Mouse (Mus musculus): ENCODE measurements around the gene Dnmt3c. TPM values are rescaled to one million over a fixed set of nuclear protein-coding genes. Genes with fewer than 3 reads are reported as not detected.
"Not testable (repeated sequence)": the region's sequence is repeated elsewhere in the genome, so short reads cannot be mapped to it uniquely, and the experiment has no call there.

Dnmt3c gene
- total RNA-seq (2014; rRNA removed) (not detected in 2 replicates), polyA plus RNA-seq (2015; fragmentation: Nextera tagmentation; extraction: Ambion mirVana) (not detected in 2 replicates)

DNA sequence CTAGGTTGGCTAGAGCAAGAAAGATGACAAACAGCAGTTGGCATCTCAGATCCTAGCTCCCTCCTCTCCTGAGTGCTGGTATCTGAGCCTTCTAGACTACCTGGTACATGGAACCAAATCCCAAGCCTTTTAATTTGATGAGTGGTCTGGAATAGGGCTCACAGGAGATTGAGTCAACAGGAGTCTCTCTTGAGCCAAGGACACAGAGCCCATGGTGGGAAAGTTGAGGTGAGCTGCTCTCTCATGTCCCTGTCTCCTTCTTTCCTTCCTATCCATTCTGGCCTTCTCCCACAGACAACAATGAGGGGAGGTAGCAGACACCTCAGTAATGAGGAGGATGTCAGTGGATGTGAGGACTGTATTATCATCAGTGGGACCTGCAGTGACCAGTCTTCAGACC is at the start of gene Dnmt3c:
Gene Dnmt3c (plus strand): TSS at position 301 of the 400 bp plus-strand sequence.
- H3K4me1 ChIP-seq (ENCODE audit: insufficient read depth, low read length), result no peaks in the 10 kb centered on the region
- H3K36me3 ChIP-seq (ENCODE audit: insufficient read depth, low read length), result no peaks in the 10 kb centered on the region
- ATAC-seq (ENCODE audit: low FRiP score) (no peak), DNase-seq (ENCODE audit: low spot score) (no peak)
- H3K4me3 ChIP-seq (ENCODE audit: low read depth, low read length), result no peak within 1 kb of the TSS
- no peaks in the 10 kb centered on the region for H3K27me3 ChIP-seq (ENCODE audit: insufficient read depth, low read length)
- H3K9ac ChIP-seq (replicated peaks; ENCODE audit: low read length, poor library complexity, severe bottlenecking), result no peak within 1 kb of the TSS
- no peaks in the 10 kb centered on the region for H3K9me3 ChIP-seq (ENCODE audit: low read length)
- no peak for TF ChIP-seq CTCF (IDR thresholded peaks at IDR 0.05)
- H3K27ac ChIP-seq (ENCODE audit: low read depth, low read length), result no peak within 1 kb of the TSS
- H3K4me2 ChIP-seq (ENCODE audit: low read depth, low read length, poor library complexity, severe bottlenecking), result no peak within 1 kb of the TSS

DNA sequence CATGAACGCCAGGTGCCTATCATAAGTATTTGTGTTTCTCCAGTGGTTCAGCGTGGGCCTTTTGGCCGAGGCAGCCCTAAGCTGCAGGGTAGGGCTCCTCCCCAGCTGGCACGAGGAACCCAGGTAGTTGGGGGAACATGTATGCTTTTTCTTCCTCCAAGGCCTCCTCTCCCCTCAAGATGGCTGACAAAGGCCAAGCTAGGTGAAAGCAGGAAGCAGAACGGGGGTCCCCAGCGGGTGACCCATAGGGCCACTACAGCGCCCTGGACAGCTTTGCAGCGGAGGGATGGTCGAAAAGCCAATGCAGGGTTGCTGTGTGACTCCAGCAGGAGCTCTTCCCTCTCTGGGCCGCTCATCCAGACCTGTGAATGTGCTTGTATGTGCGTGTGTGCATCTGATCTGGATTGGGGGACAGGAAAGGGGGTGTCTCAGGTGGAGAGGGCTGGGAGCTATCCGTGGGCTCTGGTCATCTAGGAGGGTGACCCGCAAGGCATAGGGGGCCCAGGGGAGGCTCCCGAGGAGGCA is 47.6 kb upstream of the Dnmt3c start:
- TF ChIP-seq CTCF (IDR thresholded peaks at IDR 0.05), result no peak
- Histone ChIP-seq H3K36me3 (ENCODE audit: insufficient read depth, low read length) (no peaks in the 10 kb centered on the region), H3K27ac (ENCODE audit: low read depth, low read length) (no peak overlapping the region), H3K9ac (replicated peaks; ENCODE audit: low read length, poor library complexity, severe bottlenecking) (peak overlapping the region; percentile 84), H3K4me2 (ENCODE audit: low read depth, low read length, poor library complexity, severe bottlenecking) (peak overlapping the region; percentile 96), H3K4me3 (ENCODE audit: low read depth, low read length) (peak overlapping the region; percentile 74), H3K4me1 (ENCODE audit: insufficient read depth, low read length) (no peaks in the 10 kb centered on the region; the same call in 1 of the 2 replicates), H3K27me3 (ENCODE audit: insufficient read depth, low read length) (no peaks in the 10 kb centered on the region), H3K9me3 (ENCODE audit: low read length) (no peaks in the 10 kb centered on the region)
- 14% methylated on average over 14 of the region's 14 CpGs for WGBS
- DNase-seq (ENCODE audit: low spot score), result no peak
- no peak for ATAC-seq (ENCODE audit: low FRiP score)

DNA sequence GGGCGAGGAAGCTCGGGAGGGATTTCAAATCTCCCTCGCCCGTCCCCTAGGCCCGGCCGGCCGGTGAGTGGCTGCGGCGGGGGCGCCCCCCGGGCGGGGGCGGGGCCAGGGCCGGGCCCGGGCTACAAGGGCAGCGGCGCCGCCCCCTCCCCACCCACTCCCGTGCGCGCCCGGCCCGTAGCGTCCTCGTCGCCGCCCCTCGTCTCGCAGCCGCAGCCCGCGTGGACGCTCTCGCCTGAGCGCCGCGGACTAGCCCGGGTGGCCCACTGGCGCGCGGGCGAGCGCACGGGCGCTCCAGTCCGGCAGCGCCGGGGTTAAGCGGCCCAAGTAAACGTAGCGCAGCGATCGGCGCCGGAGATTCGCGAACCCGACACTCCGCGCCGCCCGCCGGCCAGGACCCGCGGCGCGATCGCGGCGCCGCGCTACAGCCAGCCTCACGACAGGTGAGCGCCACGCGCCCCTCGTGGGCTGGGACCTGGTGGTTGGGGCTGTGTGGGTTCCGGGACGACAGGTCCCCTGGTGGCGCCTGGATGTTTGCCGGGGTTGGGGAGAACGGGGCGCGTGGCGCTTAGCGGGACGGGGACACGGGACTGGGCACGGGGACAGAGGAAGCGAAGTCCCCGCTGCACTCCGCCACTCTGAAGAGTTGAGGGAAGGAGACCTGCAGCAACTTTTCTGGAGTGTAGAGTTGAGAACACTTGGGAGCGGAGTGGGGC is 47.0 kb upstream of the Dnmt3c start, which contains the start of gene Dnmt3b:
Gene Dnmt3b (plus strand): TSS at position 153 of the 716 bp plus-strand sequence.
- Histone ChIP-seq H3K27me3 (ENCODE audit: insufficient read depth, low read length) (no peaks in the 10 kb centered on the region), H3K9me3 (ENCODE audit: low read length) (no peaks in the 10 kb centered on the region), H3K4me1 (ENCODE audit: insufficient read depth, low read length) (no peaks in the 10 kb centered on the region; the same call in 1 of the 2 replicates), H3K4me3 (ENCODE audit: low read depth, low read length) (peak within 1 kb of the TSS; percentile 74), H3K9ac (replicated peaks; ENCODE audit: low read length, poor library complexity, severe bottlenecking) (peak within 1 kb of the TSS; percentile 84), H3K36me3 (ENCODE audit: insufficient read depth, low read length) (no peaks in the 10 kb centered on the region), H3K27ac (ENCODE audit: low read depth, low read length) (no peak within 1 kb of the TSS), H3K4me2 (ENCODE audit: low read depth, low read length, poor library complexity, severe bottlenecking) (peak within 1 kb of the TSS; percentile 96)
- peak; percentile 90 for ATAC-seq (ENCODE audit: low FRiP score)
- TF ChIP-seq CTCF (IDR thresholded peaks at IDR 0.05), result 0 out of 2 replicates have a peak, but pooled peaks have one; percentile 20
- under 1% methylated on average over 63 of the region's 93 CpGs for WGBS
- peak; percentile 77 for DNase-seq (ENCODE audit: low spot score)

DNA sequence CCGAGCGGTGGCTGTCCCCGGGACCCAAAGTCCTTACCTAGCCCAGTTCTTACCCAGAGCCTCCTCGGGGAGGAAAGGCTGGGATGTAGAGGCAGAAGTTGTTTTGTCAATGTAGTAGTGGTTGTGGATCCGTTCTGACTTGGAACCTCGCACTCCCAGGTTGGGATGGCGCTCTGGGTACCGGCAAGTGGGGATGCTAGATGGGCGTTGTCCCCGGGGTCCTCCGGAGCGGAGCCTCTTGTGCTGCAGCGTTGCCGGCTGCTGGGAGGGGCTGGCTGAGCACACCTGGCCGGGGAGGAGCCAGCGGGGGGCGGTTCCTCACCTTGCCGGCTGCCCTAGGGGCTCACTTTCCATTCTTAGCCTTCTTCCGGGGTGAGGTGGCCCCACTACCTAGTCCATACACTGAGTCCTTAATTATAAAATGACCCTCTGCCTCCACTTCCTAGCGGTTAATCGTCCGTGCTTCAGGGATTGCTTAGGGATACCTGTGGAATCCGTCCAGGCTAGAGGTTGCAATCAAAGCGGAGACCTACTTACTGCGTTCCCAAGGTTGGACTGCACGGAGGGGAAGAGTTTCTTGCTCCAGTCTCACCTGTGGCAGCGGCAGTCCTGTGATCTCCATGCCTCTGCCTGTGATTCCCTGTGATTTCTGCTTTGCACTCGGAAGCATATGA is 46.3 kb upstream of the Dnmt3c start:
- H3K4me1 ChIP-seq (ENCODE audit: insufficient read depth, low read length), result no peaks in the 10 kb centered on the region; the same call in 1 of the 2 replicates
- no peak for TF ChIP-seq CTCF (IDR thresholded peaks at IDR 0.05)
- H3K4me2 ChIP-seq (ENCODE audit: low read depth, low read length, poor library complexity, severe bottlenecking), result peak overlapping the region; percentile 96
- H3K9me3 ChIP-seq (ENCODE audit: low read length), result no peaks in the 10 kb centered on the region
- peak overlapping the region; percentile 74 for H3K4me3 ChIP-seq (ENCODE audit: low read depth, low read length)
- H3K36me3 ChIP-seq (ENCODE audit: insufficient read depth, low read length), result no peaks in the 10 kb centered on the region
- 3% methylated on average over 28 of the region's 28 CpGs for WGBS
- ATAC-seq (ENCODE audit: low FRiP score) (peak; percentile 10; the same call in 1 of the 2 replicates), DNase-seq (ENCODE audit: low spot score) (no peak)
- no peaks in the 10 kb centered on the region for H3K27me3 ChIP-seq (ENCODE audit: insufficient read depth, low read length)
- H3K27ac ChIP-seq (ENCODE audit: low read depth, low read length), result no peak overlapping the region
- H3K9ac ChIP-seq (replicated peaks; ENCODE audit: low read length, poor library complexity, severe bottlenecking), result peak overlapping the region; percentile 84; the same call in 1 of the 2 replicates

DNA sequence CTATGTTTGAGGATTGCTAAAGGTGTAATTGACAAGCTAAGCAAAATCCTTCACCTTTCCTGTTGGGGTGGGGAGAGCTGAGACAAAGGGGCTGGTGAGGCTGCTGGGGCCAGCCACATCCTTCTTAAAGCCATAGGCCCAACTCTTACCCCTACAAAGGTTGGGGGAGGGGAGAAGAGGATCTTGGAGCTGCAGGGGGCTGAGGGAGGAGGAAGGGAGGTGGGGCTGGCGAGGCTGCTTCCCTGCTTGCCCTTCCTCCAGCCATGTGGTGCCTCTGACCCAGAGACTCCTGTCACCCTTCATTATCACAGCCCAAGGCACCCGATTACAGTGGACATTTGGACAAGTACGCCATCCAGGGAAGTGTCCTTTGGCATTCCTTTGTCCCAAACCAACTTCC is 44.8 kb upstream of the Dnmt3c start:
- no peak for DNase-seq (ENCODE audit: low spot score)
- Histone ChIP-seq H3K4me3 (ENCODE audit: low read depth, low read length) (no peak overlapping the region), H3K27me3 (ENCODE audit: insufficient read depth, low read length) (no peaks in the 10 kb centered on the region), H3K4me2 (ENCODE audit: low read depth, low read length, poor library complexity, severe bottlenecking) (no peak overlapping the region), H3K9me3 (ENCODE audit: low read length) (no peaks in the 10 kb centered on the region), H3K36me3 (ENCODE audit: insufficient read depth, low read length) (no peaks in the 10 kb centered on the region), H3K27ac (ENCODE audit: low read depth, low read length) (no peak overlapping the region), H3K9ac (replicated peaks; ENCODE audit: low read length, poor library complexity, severe bottlenecking) (no peak overlapping the region), H3K4me1 (ENCODE audit: insufficient read depth, low read length) (no peaks in the 10 kb centered on the region; the same call in 1 of the 2 replicates)
- no peak for TF ChIP-seq CTCF (IDR thresholded peaks at IDR 0.05)
- ATAC-seq (ENCODE audit: low FRiP score), result no peak
- WGBS, result 54% methylated on average over 3 of the region's 3 CpGs

DNA sequence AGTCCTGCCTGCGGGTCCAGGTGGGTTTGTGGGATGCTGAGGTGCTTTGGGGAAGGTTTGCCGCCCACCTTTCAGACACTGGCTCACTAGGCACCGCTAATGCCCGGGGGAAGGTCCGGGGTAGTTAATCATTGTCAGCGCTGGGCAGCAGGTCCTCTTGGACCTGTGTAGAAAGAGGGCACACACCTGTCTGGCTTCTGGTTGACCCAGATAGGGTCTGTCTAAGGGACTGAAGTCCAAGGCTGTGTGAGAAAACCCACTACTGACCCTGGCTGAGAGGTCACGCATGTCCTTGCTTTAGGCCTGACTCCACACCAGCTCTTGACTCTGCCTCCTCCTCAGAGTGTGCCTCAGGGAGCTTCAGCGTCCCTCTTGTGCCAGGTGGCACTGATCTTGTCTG is 38.8 kb upstream of the Dnmt3c start:
- not testable (repeated sequence) for H3K9ac ChIP-seq (replicated peaks; ENCODE audit: low read length, poor library complexity, severe bottlenecking); ATAC-seq (ENCODE audit: low FRiP score); H3K4me1 ChIP-seq (ENCODE audit: insufficient read depth, low read length); H3K27me3 ChIP-seq (ENCODE audit: insufficient read depth, low read length); H3K4me3 ChIP-seq (ENCODE audit: low read depth, low read length); H3K9me3 ChIP-seq (ENCODE audit: low read length); H3K36me3 ChIP-seq (ENCODE audit: insufficient read depth, low read length); H3K4me2 ChIP-seq (ENCODE audit: low read depth, low read length, poor library complexity, severe bottlenecking); DNase-seq (ENCODE audit: low spot score); H3K27ac ChIP-seq (ENCODE audit: low read depth, low read length)
- WGBS, result 93% methylated on average over 7 of the region's 8 CpGs
